Mouse (Mus musculus) thymus, postnatal 0 days (tissue): ENCODE data around the gene Gm26602. TPM values are rescaled to one million over a fixed set of nuclear protein-coding genes. Genes with fewer than 3 reads are reported as not detected.
"Not testable (repeated sequence)": the region's sequence is repeated elsewhere in the genome, so short reads cannot be mapped to it uniquely, and the experiment has no call there.

Source experiments
- DNase-seq: peaks from one replicate; pipeline ENCODE4 v3.0.0-alpha.2; 2015; ENCODE audit warnings: low spot score
- microRNA-seq: library from miRNA; unstranded; fragments of <30 nt; microRNA quantifications from one replicate; pipeline ENCODE4, GENCODE M21; 2016; ENCODE audit warnings: borderline number of aligned reads
- polyA plus RNA-seq: library from polyadenylated mRNA; unstranded; fragments of >200 nt; fragmentation: Nextera tagmentation; extraction: Ambion mirVana; gene quantifications from 2 replicates; pipeline ENCODE4 v1.2.1, GENCODE M21; 2015

Gene Gm26602
- polyA plus RNA-seq, 1 experiment from 2014 or later: 5.3 TPM

DNA sequence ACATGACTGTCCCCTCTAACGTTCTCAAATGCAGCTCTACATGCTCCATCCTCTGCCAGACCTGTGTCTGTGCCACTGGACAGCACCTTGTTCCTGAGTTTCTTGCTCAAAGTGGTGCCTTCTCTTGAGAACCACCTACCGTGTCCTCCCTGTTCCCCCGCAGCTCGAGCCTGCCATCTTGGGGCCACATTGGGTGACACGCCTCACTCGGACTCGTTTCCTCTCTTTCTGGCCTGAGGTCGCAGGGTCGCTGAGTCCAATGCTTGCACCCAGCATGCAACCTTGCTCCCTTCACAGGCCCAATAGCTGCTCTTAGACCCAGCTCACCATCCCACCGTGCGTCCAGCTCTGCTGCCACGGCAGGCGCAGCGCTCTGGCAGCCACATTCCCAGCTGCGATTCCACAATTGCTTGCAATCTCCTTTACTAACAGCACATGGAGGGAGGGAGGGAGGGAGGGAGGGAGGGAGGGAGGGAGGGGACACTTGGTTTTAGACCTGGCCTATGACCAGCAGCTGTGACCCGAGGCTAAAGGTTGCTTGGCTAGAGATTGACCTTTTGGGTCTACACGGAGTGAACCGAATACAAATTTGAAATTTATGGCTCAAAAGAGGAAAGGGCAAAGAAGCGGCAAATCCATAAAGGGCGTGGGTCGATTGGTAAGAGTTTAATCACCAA, 47.6 kb downstream of the Gm26602 start:
- peak; percentile 78 for DNase-seq

- DNase-seq: not testable (repeated sequence)
These were observed 48.8 kb downstream of the Gm26602 start for GRCm38 (mm10) chr10:79959412-79959811.

DNA sequence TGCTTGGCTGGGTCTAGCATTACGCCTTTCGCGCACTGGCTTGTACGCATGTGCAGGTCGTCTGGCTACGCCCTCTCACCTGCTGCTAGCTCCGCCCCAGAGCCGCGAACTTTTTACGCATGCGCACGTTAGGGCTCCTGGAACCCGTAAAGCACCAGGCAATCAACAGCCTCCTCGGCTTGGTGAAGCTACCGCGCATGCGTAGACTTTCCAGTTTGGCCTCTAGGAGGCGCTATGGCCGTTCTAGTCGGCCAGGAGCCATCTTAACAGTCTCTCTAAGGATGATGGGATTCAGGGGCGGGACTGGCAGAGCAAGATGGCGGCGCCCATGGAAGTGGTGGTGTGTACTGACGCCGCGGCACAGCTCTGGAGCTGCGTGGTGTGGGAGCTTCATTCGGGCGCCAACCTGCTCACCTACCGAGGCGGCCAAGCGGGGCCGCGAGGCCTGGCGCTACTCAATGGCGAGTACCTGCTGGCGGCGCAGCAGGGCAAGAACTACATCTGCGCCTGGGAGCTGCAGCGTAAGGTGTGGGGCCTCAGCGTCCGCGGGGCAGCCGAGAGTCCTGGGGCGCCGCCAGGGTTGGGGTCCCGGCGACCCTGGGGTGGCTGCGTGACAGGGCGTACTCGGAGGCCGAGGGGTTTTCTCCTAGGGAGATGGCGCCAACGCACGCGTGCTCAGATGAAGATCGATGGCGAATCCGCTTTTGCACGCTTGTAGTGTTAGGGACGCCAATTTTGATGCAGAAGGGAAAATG, 49.4 kb downstream of the Gm26602 start, which contains the start of gene Wdr18:
TSS of gene Wdr18 (plus strand) at position 306 of the 755 bp plus-strand sequence.
- peak; percentile 100 for DNase-seq

Small RNA genes within 50 kb of the gene (microRNA-seq; reads per million reads assigned to microRNA genes)
- not detected for gene Mir6910

Other genes with a start within 250 kb of the Gm26602 start
- 2.4 and 3.4 TPM in 2 replicates for gene Madcam1, start 246.3 kb upstream of the Gm26602 start, polyA plus RNA-seq
- gene Tpgs1, start 241.5 kb upstream of the Gm26602 start, polyA plus RNA-seq: 56.0 and 58.2 TPM in 2 replicates
- 138 and 141 TPM in 2 replicates for gene Cdc34, start 228.7 kb upstream of the Gm26602 start, polyA plus RNA-seq
- 0.35 and 0.48 TPM in 2 replicates for gene Gzmm, start 221.8 kb upstream of the Gm26602 start, polyA plus RNA-seq
- gene Bsg, start 206.4 kb upstream of the Gm26602 start, polyA plus RNA-seq: 376 and 398 TPM in 2 replicates
- 0.05 TPM in 1 of 2 replicates, not detected in the other for gene Hcn2, start 194.2 kb upstream of the Gm26602 start, polyA plus RNA-seq
- 35.2 and 39.5 TPM in 2 replicates for gene Polrmt, start 164.3 kb upstream of the Gm26602 start, polyA plus RNA-seq
- gene Fgf22, start 155.8 kb upstream of the Gm26602 start, polyA plus RNA-seq: 0.23 TPM in 1 of 2 replicates, not detected in the other
- gene Rnf126, start 143.9 kb upstream of the Gm26602 start, polyA plus RNA-seq: 74.1 and 80.0 TPM in 2 replicates
- 5.4 and 6.0 TPM in 2 replicates for gene Fstl3, start 133.6 kb upstream of the Gm26602 start, polyA plus RNA-seq
- 31.6 and 32.5 TPM in 2 replicates for gene Prss57, start 119.9 kb upstream of the Gm26602 start, polyA plus RNA-seq
- gene Palm, start 117.3 kb upstream of the Gm26602 start, polyA plus RNA-seq: 50.5 and 51.3 TPM in 2 replicates
- 7.5 and 10.5 TPM in 2 replicates for gene Misp, start 89.9 kb upstream of the Gm26602 start, polyA plus RNA-seq
- 217 and 246 TPM in 2 replicates for gene Ptbp1, start 56.4 kb upstream of the Gm26602 start, polyA plus RNA-seq
- gene Prtn3, start 36.4 kb upstream of the Gm26602 start, polyA plus RNA-seq: 1.7 TPM in 2 replicates
- 3.3 and 3.4 TPM in 2 replicates for gene Plppr3, start 36.2 kb upstream of the Gm26602 start, polyA plus RNA-seq
- 0.30 and 0.74 TPM in 2 replicates for gene Elane, start 24.6 kb upstream of the Gm26602 start, polyA plus RNA-seq
- 4.2 TPM in 1 of 2 replicates, not detected in the other for gene Cfd, start 20.0 kb upstream of the Gm26602 start, polyA plus RNA-seq
- 32.6 and 39.1 TPM in 2 replicates for gene Med16, start 1.9 kb upstream of the Gm26602 start, polyA plus RNA-seq
- 0.48 and 1.2 TPM in 2 replicates for gene Kiss1r, start 6.1 kb downstream of the Gm26602 start, polyA plus RNA-seq
- 129 and 131 TPM in 2 replicates for gene R3hdm4, start 10.4 kb downstream of the Gm26602 start, polyA plus RNA-seq
- 3.7 TPM in 2 replicates for gene Arid3a, start 16.2 kb downstream of the Gm26602 start, polyA plus RNA-seq
- 77.5 and 85.8 TPM in 2 replicates for gene Wdr18, start 49.3 kb downstream of the Gm26602 start, polyA plus RNA-seq
- 0.09 and 0.20 TPM in 2 replicates for gene Grin3b, start 59.9 kb downstream of the Gm26602 start, polyA plus RNA-seq
- gene Tmem259, start 73.5 kb downstream of the Gm26602 start, polyA plus RNA-seq: 19.4 and 25.8 TPM in 2 replicates
- 137 and 152 TPM in 2 replicates for gene Cnn2, start 77.7 kb downstream of the Gm26602 start, polyA plus RNA-seq
- 5.2 and 5.8 TPM in 2 replicates for gene Abca7, start 85.6 kb downstream of the Gm26602 start, polyA plus RNA-seq
- gene Arhgap45, start 105.8 kb downstream of the Gm26602 start, polyA plus RNA-seq: 179 and 206 TPM in 2 replicates
- 153 and 158 TPM in 2 replicates for gene Polr2e, start 128.9 kb downstream of the Gm26602 start, polyA plus RNA-seq
- 640 and 681 TPM in 2 replicates for gene Gpx4, start 136.3 kb downstream of the Gm26602 start, polyA plus RNA-seq
- 18.3 and 19.7 TPM in 2 replicates for gene Sbno2, start 194.7 kb downstream of the Gm26602 start, polyA plus RNA-seq
- 18.2 and 23.2 TPM in 2 replicates for gene Stk11, start 204.9 kb downstream of the Gm26602 start, polyA plus RNA-seq
- 588 TPM in 2 replicates for gene Atp5d, start 227.8 kb downstream of the Gm26602 start, polyA plus RNA-seq
- 3.5 and 4.3 TPM in 2 replicates for gene Cbarp, start 230.0 kb downstream of the Gm26602 start, polyA plus RNA-seq
- gene Midn, start 237.4 kb downstream of the Gm26602 start, polyA plus RNA-seq: 13.1 and 18.8 TPM in 2 replicates